Mouse (Mus musculus): ENCODE measurements around the gene Cachd1.

- TF ChIP-seq CTCF (IDR thresholded peaks at IDR 0.05; ENCODE audit: low read depth): no peak
- TF ChIP-seq EP300 (optimal IDR thresholded peaks at IDR 0.05): no peak
Observed at GRCm38 (mm10) chr4:101076425-101076824, 299.9 kb downstream of the Cachd1 start.

Measured in stomach, postnatal 0 days (tissue).